9 mouse cellular contexts compared by ENCODE assay signal in genomic region chr2:74691022-74691951, GRCm38 (mm10). TPM values are rescaled to one million over a fixed set of nuclear protein-coding genes. Genes with fewer than 3 reads are reported as not detected.
DNase-seq lines count a peak whose midpoint lies in the region; ATAC-seq and TF ChIP-seq lines count a peak whose summit lies in the region.
"Had no signal": no experiment of that assay in that cellular context is flagged by ENCODE, and none has a peak within 500 bp of the region (broad histone marks: within the 10 kb centered on the region; RNA-seq: fewer than 3 reads in every experiment).

TSS of gene Hoxd10 (plus strand) at chr2:74691924.

- no peaks in the 10 kb centered on the region for H3K36me3 ChIP-seq in heart, embryonic 10.5 days
- no peaks in the 10 kb centered on the region for H3K36me3 ChIP-seq in embryonic facial prominence, embryonic 11.5 days (replicated peaks; ENCODE audit: control insufficient read depth, insufficient read depth, low read depth, low read length)
- no peaks in the 10 kb centered on the region for H3K36me3 ChIP-seq in hindbrain, embryonic 12.5 days
- H3K36me3 ChIP-seq in limb, embryonic 15.5 days, result no peaks in the 10 kb centered on the region; the same call in 1 of the 2 replicates
- no peaks in the 10 kb centered on the region for H3K36me3 ChIP-seq in testis, adult 2 months (ENCODE audit: control insufficient read depth, insufficient read depth, low read length)

- H3K4me3 ChIP-seq in heart, embryonic 10.5 days, result peak within 1 kb of the TSS; percentile 49
- no peak within 1 kb of the TSS for H3K4me3 ChIP-seq in embryonic facial prominence, embryonic 11.5 days (ENCODE audit: low read depth, low read length)
- H3K4me3 ChIP-seq in hindbrain, embryonic 12.5 days, result 0 out of 2 replicates have a peak within 1 kb of the TSS, but pooled peaks have one; percentile 1
- H3K4me3 ChIP-seq in limb, embryonic 15.5 days, result peak within 1 kb of the TSS; percentile 44
- H3K4me3 ChIP-seq in testis, adult 2 months (ENCODE audit: control insufficient read depth, low read depth, low read length), result peak within 1 kb of the TSS; percentile 69

- WGBS in heart, embryonic 10.5 days, result 1% methylated on average over 56 of the region's 56 CpGs
- WGBS in embryonic facial prominence, embryonic 11.5 days, result under 1% methylated on average over 56 of the region's 56 CpGs
- WGBS in hindbrain, embryonic 12.5 days, result 1% methylated on average over 56 of the region's 56 CpGs
- WGBS in limb, embryonic 15.5 days, result 4% methylated on average over 56 of the region's 56 CpGs

- TF ChIP-seq CTCF in testis, adult 2 months (IDR thresholded peaks at IDR 0.05; ENCODE audit: control insufficient read depth, insufficient read depth, insufficient replicate concordance, low read depth, low read length), result peak; percentile 18; the same call in 1 of the 2 replicates

- ATAC-seq in embryonic facial prominence, embryonic 11.5 days (replicated peaks; ENCODE audit: insufficient number of reproducible peaks, low FRiP score, low TSS enrichment, low read depth), result 0 out of 2 replicates have a peak, but pooled peaks have one; percentile 52
- ATAC-seq in hindbrain, embryonic 12.5 days (ENCODE audit: low FRiP score), result peak; percentile 52; the same call in 1 of the 2 replicates
- ATAC-seq in limb, embryonic 15.5 days (ENCODE audit: insufficient number of reproducible peaks, low FRiP score, low TSS enrichment, low read depth), result peak; percentile 81; the same call in 1 of the 2 replicates
- ATAC-seq in megakaryocyte-erythroid progenitor cell, adult 5-6 weeks (replicated peaks; ENCODE audit: low FRiP score, low TSS enrichment, poor library complexity, severe bottlenecking), result no peak

- 0 out of 2 replicates have a peak, but pooled peaks have one; percentile 9 for TF ChIP-seq POLR2A in testis, adult 2 months (IDR thresholded peaks at IDR 0.05; ENCODE audit: control insufficient read depth, low read depth, low read length)

- H3K4me2 ChIP-seq in embryonic facial prominence, embryonic 11.5 days (ENCODE audit: low read depth, low read length), result no peak within 1 kb of the TSS
- H3K4me2 ChIP-seq in hindbrain, embryonic 12.5 days (replicated peaks), result no peak within 1 kb of the TSS; the same call in 1 of the 2 replicates
- peak within 1 kb of the TSS; percentile 62 for H3K4me2 ChIP-seq in limb, embryonic 15.5 days

- no peaks in the 10 kb centered on the region for H3K9me3 ChIP-seq in heart, embryonic 10.5 days
- H3K9me3 ChIP-seq in embryonic facial prominence, embryonic 11.5 days (replicated peaks; ENCODE audit: control insufficient read depth, low read length), result no peaks in the 10 kb centered on the region
- H3K9me3 ChIP-seq in hindbrain, embryonic 12.5 days (replicated peaks), result 0 out of 2 replicates have a peak, but pooled peaks cover 3% of the 10 kb centered on the region
- no peaks in the 10 kb centered on the region for H3K9me3 ChIP-seq in limb, embryonic 15.5 days

- no peak within 1 kb of the TSS for H3K9ac ChIP-seq in embryonic facial prominence, embryonic 11.5 days (replicated peaks; ENCODE audit: low read length)
- no peak within 1 kb of the TSS for H3K9ac ChIP-seq in hindbrain, embryonic 12.5 days
- H3K9ac ChIP-seq in limb, embryonic 15.5 days, result peak within 1 kb of the TSS; percentile 54

- DNase-seq in heart, embryonic 10.5 days (ENCODE audit: low spot score), result peak; percentile 89
- no peak for DNase-seq in heart, postnatal 36 days
- DNase-seq in embryonic facial prominence, embryonic 11.5 days (ENCODE audit: low spot score), result peak; percentile 82
- DNase-seq in thymus, postnatal 0 days (ENCODE audit: low spot score), result no peak

- H3K27me3 ChIP-seq in heart, embryonic 10.5 days (ENCODE audit: insufficient read depth, poor library complexity, severe bottlenecking), result peaks cover 98% of the 10 kb centered on the region
- H3K27me3 ChIP-seq in embryonic facial prominence, embryonic 11.5 days (ENCODE audit: control insufficient read depth, insufficient read depth, low read length), result peaks cover 85% of the 10 kb centered on the region
- peaks cover 95% of the 10 kb centered on the region for H3K27me3 ChIP-seq in hindbrain, embryonic 12.5 days
- peaks cover 79% of the 10 kb centered on the region for H3K27me3 ChIP-seq in limb, embryonic 15.5 days
- peaks cover 15% of the 10 kb centered on the region for H3K27me3 ChIP-seq in testis, adult 2 months (ENCODE audit: control insufficient read depth, insufficient read depth, low read length)

- intact Hi-C loops in heart, postnatal 36 days (cut with DNase I), result loop anchor here (10.0 kb wide), 1 partner anchor 1416 kb away; the partner anchor contains the start of gene Sp9

- H3K4me1 ChIP-seq in heart, embryonic 10.5 days, result peaks cover 14% of the 10 kb centered on the region; the same call in 1 of the 2 replicates
- H3K4me1 ChIP-seq in embryonic facial prominence, embryonic 11.5 days (ENCODE audit: control insufficient read depth, insufficient read depth, low read length), result no peaks in the 10 kb centered on the region
- no peaks in the 10 kb centered on the region; the same call in 1 of the 2 replicates for H3K4me1 ChIP-seq in hindbrain, embryonic 12.5 days
- peaks cover 31% of the 10 kb centered on the region for H3K4me1 ChIP-seq in limb, embryonic 15.5 days
- H3K4me1 ChIP-seq in testis, adult 2 months (ENCODE audit: control insufficient read depth, insufficient read depth, low read length), result peaks cover 4% of the 10 kb centered on the region; the same call in 1 of the 2 replicates

- H3K27ac ChIP-seq in heart, embryonic 10.5 days, result no peak within 1 kb of the TSS
- H3K27ac ChIP-seq in embryonic facial prominence, embryonic 11.5 days (replicated peaks; ENCODE audit: low read depth, low read length), result no peak within 1 kb of the TSS
- H3K27ac ChIP-seq in hindbrain, embryonic 12.5 days, result no peak within 1 kb of the TSS
- peak within 1 kb of the TSS; percentile 86 for H3K27ac ChIP-seq in limb, embryonic 15.5 days
- H3K27ac ChIP-seq in testis, adult 2 months (ENCODE audit: control insufficient read depth, insufficient read depth, low read depth, low read length), result peak within 1 kb of the TSS; percentile 78

RNA-seq across cellular contexts. Expression of gene Hoxd10, which starts in this region (rescaled TPM):
- polyA plus RNA-seq in heart, embryonic 10.5 days (2016; fragmentation: Nextera tagmentation; extraction: Ambion mirVana), result 2.3 TPM in 1 of 2 replicates, not detected in the other
- total RNA-seq in heart, postnatal 36 days (2021), result under 1 TPM in 1 of 2 experiments, not detected in 1; 0.22 TPM
- not detected in 2 replicates for polyA plus RNA-seq in embryonic facial prominence, embryonic 11.5 days (2014; fragmentation: Nextera tagmentation; extraction: Ambion mirVana)
- not detected in 2 replicates for polyA plus RNA-seq in hindbrain, embryonic 12.5 days (2016; fragmentation: Nextera tagmentation; extraction: Ambion mirVana)
- 12.4 and 14.5 TPM in 2 replicates for polyA plus RNA-seq in limb, embryonic 15.5 days (2015; fragmentation: Nextera tagmentation; extraction: Ambion mirVana)
- polyA plus RNA-seq in testis, adult 2 months (2012; rRNA removed), result 0.73 and 0.81 TPM in 2 replicates
- 0.14 TPM in 1 of 2 replicates, not detected in the other for polyA plus RNA-seq in thymus, postnatal 0 days (2015; fragmentation: Nextera tagmentation; extraction: Ambion mirVana)
- total RNA-seq in megakaryocyte-erythroid progenitor cell, adult 5-6 weeks (2014; fragmentation: Nextera tagmentation), result not detected in 2 replicates
- 0.65 TPM in 1 of 2 replicates, not detected in the other for total RNA-seq in megakaryocyte-erythroid progenitor cell, adult 5-6 weeks (2017)
- total RNA-seq: heart, adult 18-20 months had no signal

Comparison
In these comparisons a context has a peak if more than half of its experiments do, and no peak if none do; other contexts are left out.
1. Peak in DNase-seq and ATAC-seq in embryonic facial prominence, embryonic 11.5 days; RNA of the gene not detected or under 1 TPM.
2. Peak in ATAC-seq and H3K4me3 ChIP-seq in hindbrain, embryonic 12.5 days; RNA of the gene not detected or under 1 TPM.
3. H3K27ac ChIP-seq: peak in limb, embryonic 15.5 days (single experiment) and testis, adult 2 months (single experiment); none in heart, embryonic 10.5 days (single experiment), embryonic facial prominence, embryonic 11.5 days (single experiment) and hindbrain, embryonic 12.5 days (single experiment).